8 mouse cellular contexts compared by ENCODE assay signal in the genomic region with DNA sequence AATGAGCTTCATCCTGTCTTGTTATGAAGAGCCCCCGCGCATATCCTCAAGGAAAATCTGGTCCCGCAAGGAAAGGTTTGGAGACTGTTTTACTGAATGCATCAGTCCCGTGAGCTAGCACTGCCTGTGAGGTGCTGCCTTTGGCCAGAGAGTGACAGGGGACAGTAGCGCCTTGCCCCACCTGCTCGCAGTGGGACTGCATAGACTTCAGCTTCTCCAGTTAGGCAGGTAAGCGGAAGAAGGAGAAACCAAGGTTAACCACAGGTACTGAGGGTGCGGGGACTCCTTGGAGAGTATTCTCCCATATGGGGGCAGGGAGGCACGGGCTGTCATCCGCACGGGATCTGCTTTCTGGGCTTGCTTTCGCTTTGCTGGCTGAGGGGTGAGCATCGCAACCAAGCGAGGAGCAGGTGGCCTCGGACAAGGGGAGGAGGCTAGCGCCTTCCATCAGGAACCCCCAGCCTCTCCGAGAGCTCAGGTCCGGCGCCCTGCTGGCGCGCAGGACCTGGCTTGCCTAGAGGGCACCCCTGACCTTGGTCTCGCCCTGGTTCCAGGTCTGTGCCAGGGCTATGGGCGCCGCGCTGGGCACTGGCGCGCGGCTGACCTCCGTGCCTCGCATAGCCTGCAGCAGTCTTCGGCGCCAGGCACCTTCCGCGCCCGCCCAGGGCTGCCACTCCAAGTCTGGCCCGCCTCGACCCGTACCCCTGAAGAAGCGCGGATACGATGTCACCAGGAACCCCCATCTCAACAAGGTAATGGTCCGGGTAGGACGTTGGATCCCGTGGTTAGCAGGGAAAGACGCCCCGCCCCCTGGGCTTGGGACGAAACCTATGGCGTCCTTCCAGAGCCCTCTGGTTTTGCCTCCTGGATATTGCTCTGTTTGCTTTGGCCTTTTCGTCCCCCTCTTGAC. TPM values are rescaled to one million over a fixed set of nuclear protein-coding genes. Genes with fewer than 3 reads are reported as not detected.
DNase-seq lines count a peak whose midpoint lies in the region; ATAC-seq and TF ChIP-seq lines count a peak whose summit lies in the region.

Gene Me3 (plus strand): TSS at position 51 of the 910 bp plus-strand sequence.

- peak within 1 kb of the TSS; percentile 68 for H3K4me3 ChIP-seq in hindbrain, embryonic 10.5 days
- peak within 1 kb of the TSS; percentile 55 for H3K4me3 ChIP-seq in lung, embryonic 14.5 days (ENCODE audit: low read depth, low read length)

- DNase-seq in adrenal gland, adult (ENCODE audit: inconsistent age in 2 of 2, low spot score in 1 of 2) = peak; percentile 52 to 91
- peak; percentile 93 to 95 for DNase-seq in cerebellum, postnatal 10 days
- peak; percentile 50 to 51 for DNase-seq in frontal cortex, postnatal 14 days (ENCODE audit: low spot score in 2 of 2)
- DNase-seq in hindbrain, embryonic 10.5 days (ENCODE audit: low spot score) = peak; percentile 58
- DNase-seq in layer of hippocampus, postnatal 10 days (ENCODE audit: low spot score in 2 of 2) = peak; percentile 57 to 70
- DNase-seq in lung, embryonic 14.5 days = peak; percentile 70
- DNase-seq in ovary, postnatal 36 days (ENCODE audit: low spot score) = peak; percentile 78
- no peak for DNase-seq in c-Kit-positive CD71-positive TER-119-positive erythroid progenitor cells, embryonic 14.5 days (ENCODE audit: low spot score)

- TF ChIP-seq CTCF in lung, embryonic 14.5 days (IDR thresholded peaks at IDR 0.05; ENCODE audit: low read depth) = no peak

- no peaks in the 10 kb centered on the region for H3K36me3 ChIP-seq in hindbrain, embryonic 10.5 days
- H3K36me3 ChIP-seq in lung, embryonic 14.5 days (ENCODE audit: insufficient read depth) = no peaks in the 10 kb centered on the region

- peaks cover 36% of the 10 kb centered on the region for H3K4me1 ChIP-seq in hindbrain, embryonic 10.5 days (replicated peaks)
- no peaks in the 10 kb centered on the region for H3K4me1 ChIP-seq in lung, embryonic 14.5 days (ENCODE audit: insufficient read depth)

- H3K9me3 ChIP-seq in hindbrain, embryonic 10.5 days = no peaks in the 10 kb centered on the region
- no peaks in the 10 kb centered on the region for H3K9me3 ChIP-seq in lung, embryonic 14.5 days (ENCODE audit: low read depth, low read length)

- peak within 1 kb of the TSS; percentile 90 for H3K27ac ChIP-seq in hindbrain, embryonic 10.5 days
- H3K27ac ChIP-seq in lung, embryonic 14.5 days (ENCODE audit: low read depth) = no peak within 1 kb of the TSS

- peak within 1 kb of the TSS; percentile 59 for H3K9ac ChIP-seq in lung, embryonic 14.5 days

- 5% methylated on average over 49 of the region's 49 CpGs for WGBS in hindbrain, embryonic 10.5 days
- 5% methylated on average over 49 of the region's 49 CpGs for WGBS in lung, embryonic 14.5 days

- ATAC-seq in lung, embryonic 14.5 days (ENCODE audit: insufficient read depth) = peak; percentile 65

- H3K4me2 ChIP-seq in lung, embryonic 14.5 days = peak within 1 kb of the TSS; percentile 98

- peaks cover 28% of the 10 kb centered on the region for H3K27me3 ChIP-seq in hindbrain, embryonic 10.5 days (ENCODE audit: insufficient read depth, poor library complexity, severe bottlenecking)
- peaks cover 10% of the 10 kb centered on the region; the same call in 1 of the 2 replicates for H3K27me3 ChIP-seq in lung, embryonic 14.5 days (ENCODE audit: insufficient read depth, low read length)

RNA-seq across cellular contexts. Expression of gene Me3, which starts in this region (rescaled TPM):
- polyA plus RNA-seq in hindbrain, embryonic 10.5 days (2016; fragmentation: Nextera tagmentation; extraction: Ambion mirVana) = 1.4 and 3.3 TPM in 2 replicates
- 10 to 100 TPM; 66.2 to 66.8 TPM for total RNA-seq in layer of hippocampus, postnatal 10 days (2021)
- 0.84 and 1.0 TPM in 2 replicates for polyA plus RNA-seq in lung, embryonic 14.5 days (2014; fragmentation: Nextera tagmentation; extraction: Ambion mirVana)
